Mouse (Mus musculus): ENCODE measurements around the gene Cutc. TPM values are rescaled to one million over a fixed set of nuclear protein-coding genes. Genes with fewer than 3 reads are reported as not detected.

Cutc gene
- 27.6 TPM for polyA plus RNA-seq (2015; fragmentation: Illumina TruSeq; extraction: RNeasy Lipid Tissue Mini Kit (QIAGEN cat#74804); ENCODE audit: insufficient read depth, low replicate concordance)

DNA sequence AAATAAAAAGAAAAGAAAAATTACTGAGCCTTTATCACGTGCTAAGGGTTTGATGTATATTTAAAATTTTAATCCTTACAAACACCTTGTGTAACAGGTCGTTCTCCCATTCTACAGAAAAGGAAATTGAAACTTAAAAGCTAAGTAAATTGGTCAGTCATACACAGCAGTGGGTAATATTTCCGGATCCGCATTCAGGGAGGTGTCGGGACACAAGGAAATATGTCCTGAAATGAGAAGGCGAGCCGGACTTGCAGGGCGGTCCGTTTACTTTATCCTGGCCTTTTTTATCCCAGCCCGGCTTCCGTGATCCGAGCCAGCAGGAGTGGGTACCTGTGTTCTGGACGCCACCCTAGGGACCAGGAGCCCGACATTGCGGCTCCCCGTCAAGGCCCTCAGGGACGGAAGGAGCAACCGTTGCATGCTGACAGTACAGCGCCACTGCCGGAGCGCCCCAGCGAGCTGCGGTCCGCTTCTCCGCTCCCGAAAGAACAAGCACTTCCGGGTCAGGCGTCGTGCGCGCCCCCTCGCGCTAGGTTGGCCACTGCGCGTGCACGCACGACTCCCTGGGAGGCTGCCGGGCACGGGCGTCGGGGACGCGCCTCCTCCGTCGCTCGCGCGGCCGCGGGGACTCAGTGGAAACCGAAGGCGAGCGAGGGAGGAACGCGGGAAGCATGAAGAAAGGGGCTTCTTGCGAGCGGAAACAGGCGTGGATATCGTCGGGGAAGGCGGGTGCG, at the start of gene Cutc, which contains the start of gene Cox15:
TSS of gene Cutc (plus strand) at position 508 of the 737 bp plus-strand sequence.
TSS of gene Cox15 (minus strand) at position 512 of the 737 bp plus-strand sequence.

GRCm38 (mm10) chr19:43781980-43782379, 29.2 kb downstream of the Cutc start, which contains the start of gene Abcc2:
Gene Abcc2, plus strand, starts transcription at chr19:43782192.

Other genes starting within 250 kb of the Cutc start
- gene Got1, start 228.4 kb upstream of the Cutc start, polyA plus RNA-seq (2015; fragmentation: Illumina TruSeq; extraction: RNeasy Lipid Tissue Mini Kit (QIAGEN cat#74804); ENCODE audit: insufficient read depth, low replicate concordance), result 23.7 TPM
- gene Nkx2-3, start 140.7 kb upstream of the Cutc start, polyA plus RNA-seq (2015; fragmentation: Illumina TruSeq; extraction: RNeasy Lipid Tissue Mini Kit (QIAGEN cat#74804); ENCODE audit: insufficient read depth, low replicate concordance), result 8.4 TPM
- gene Slc25a28, start 78.1 kb upstream of the Cutc start, polyA plus RNA-seq (2015; fragmentation: Illumina TruSeq; extraction: RNeasy Lipid Tissue Mini Kit (QIAGEN cat#74804); ENCODE audit: insufficient read depth, low replicate concordance), result 34.8 TPM
- 4.7 TPM for gene Entpd7, start 63.3 kb upstream of the Cutc start, polyA plus RNA-seq (2015; fragmentation: Illumina TruSeq; extraction: RNeasy Lipid Tissue Mini Kit (QIAGEN cat#74804); ENCODE audit: insufficient read depth, low replicate concordance)
- 14.5 TPM for gene Cox15, start within 50 bp of the Cutc start, polyA plus RNA-seq (2015; fragmentation: Illumina TruSeq; extraction: RNeasy Lipid Tissue Mini Kit (QIAGEN cat#74804); ENCODE audit: insufficient read depth, low replicate concordance)
- gene Abcc2, start 29.2 kb downstream of the Cutc start, polyA plus RNA-seq (2015; fragmentation: Illumina TruSeq; extraction: RNeasy Lipid Tissue Mini Kit (QIAGEN cat#74804); ENCODE audit: insufficient read depth, low replicate concordance), result 0.06 TPM
- 8.8 TPM for gene Dnmbp, start 187.2 kb downstream of the Cutc start, polyA plus RNA-seq (2015; fragmentation: Illumina TruSeq; extraction: RNeasy Lipid Tissue Mini Kit (QIAGEN cat#74804); ENCODE audit: insufficient read depth, low replicate concordance)
- gene Cpn1, start 233.6 kb downstream of the Cutc start, polyA plus RNA-seq (2015; fragmentation: Illumina TruSeq; extraction: RNeasy Lipid Tissue Mini Kit (QIAGEN cat#74804); ENCODE audit: insufficient read depth, low replicate concordance), result not detected

Data from spleen, adult 10 weeks (tissue).